Mouse (Mus musculus): ENCODE data around the gene Rbpj.

Gene Rbpj

GRCm38 (mm10) chr5:53509927-53510326 lies 44.0 kb downstream of the Rbpj start:
- DNase-seq (ENCODE audit: low read depth, low spot score), result no peak

- DNase-seq (ENCODE audit: low read depth, low spot score), result no peak
These were observed 45.5 kb downstream of the Rbpj start for GRCm38 (mm10) chr5:53511426-53511825.

GRCm38 (mm10) chr5:53514959-53515612 lies 49.1 kb downstream of the Rbpj start:
- no peak for DNase-seq (ENCODE audit: low read depth, low spot score)

- DNase-seq (ENCODE audit: low read depth, low spot score), result no peak
These were observed 50.5 kb downstream of the Rbpj start for GRCm38 (mm10) chr5:53516482-53516881.

GRCm38 (mm10) chr5:53517802-53518201 lies 51.9 kb downstream of the Rbpj start:
- no peak for DNase-seq (ENCODE audit: low read depth, low spot score)

GRCm38 (mm10) chr5:53519131-53519530 lies 53.2 kb downstream of the Rbpj start:
- DNase-seq (ENCODE audit: low read depth, low spot score), result no peak

GRCm38 (mm10) chr5:53519998-53520577 lies 54.1 kb downstream of the Rbpj start:
- DNase-seq (ENCODE audit: low read depth, low spot score), result no peak

GRCm38 (mm10) chr5:53523046-53523445 lies 57.1 kb downstream of the Rbpj start:
- DNase-seq (ENCODE audit: low read depth, low spot score), result no peak

- DNase-seq (ENCODE audit: low read depth, low spot score), result no peak
These were observed 58.2 kb downstream of the Rbpj start for GRCm38 (mm10) chr5:53524162-53524561.

GRCm38 (mm10) chr5:53524831-53525230 lies 58.9 kb downstream of the Rbpj start:
- no peak for DNase-seq (ENCODE audit: low read depth, low spot score)

- DNase-seq (ENCODE audit: low read depth, low spot score), result no peak
These were observed 59.5 kb downstream of the Rbpj start for GRCm38 (mm10) chr5:53525305-53526069.

- DNase-seq (ENCODE audit: low read depth, low spot score), result no peak
These were observed 60.1 kb downstream of the Rbpj start for GRCm38 (mm10) chr5:53526070-53526430.

GRCm38 (mm10) chr5:53529846-53530245 lies 63.9 kb downstream of the Rbpj start:
- DNase-seq (ENCODE audit: low read depth, low spot score), result no peak

GRCm38 (mm10) chr5:53535096-53535495 lies 69.1 kb downstream of the Rbpj start:
- DNase-seq (ENCODE audit: low read depth, low spot score), result no peak

- no peak for DNase-seq (ENCODE audit: low read depth, low spot score)
These were observed 70.9 kb downstream of the Rbpj start for GRCm38 (mm10) chr5:53536635-53537554.

GRCm38 (mm10) chr5:53539860-53540633 lies 74.1 kb downstream of the Rbpj start:
- peak; percentile 8 for DNase-seq (ENCODE audit: low read depth, low spot score)

GRCm38 (mm10) chr5:53542073-53542472 lies 76.1 kb downstream of the Rbpj start:
- no peak for DNase-seq (ENCODE audit: low read depth, low spot score)

- peak; percentile 16 for DNase-seq (ENCODE audit: low read depth, low spot score)
These were observed 77.4 kb downstream of the Rbpj start for GRCm38 (mm10) chr5:53543399-53543798.

- DNase-seq (ENCODE audit: low read depth, low spot score), result no peak
These were observed 78.0 kb downstream of the Rbpj start for GRCm38 (mm10) chr5:53543945-53544344.

- DNase-seq (ENCODE audit: low read depth, low spot score), result no peak
These were observed 80.5 kb downstream of the Rbpj start for GRCm38 (mm10) chr5:53546440-53546839.

GRCm38 (mm10) chr5:53546979-53547472 lies 81.1 kb downstream of the Rbpj start:
- peak; percentile 8 for DNase-seq (ENCODE audit: low read depth, low spot score)
